Mouse (Mus musculus): ENCODE results near the gene Cpb1. TPM values are rescaled to one million over a fixed set of nuclear protein-coding genes. Genes with fewer than 3 reads are reported as not detected.

Cpb1 gene
- polyA plus RNA-seq, 1 experiment from 2014 or later: 0.13 TPM

GRCm38 (mm10) chr3:20243913-20244312 lies 31.6 kb downstream of the Cpb1 start:
- Histone ChIP-seq H3K4me2 (no peak overlapping the region), H3K4me3 (no peak overlapping the region), H3K9ac (no peak overlapping the region), H3K9me3 (replicated peaks) (no peaks in the 10 kb centered on the region), H3K4me1 (replicated peaks) (no peaks in the 10 kb centered on the region), H3K27ac (no peak overlapping the region), H3K36me3 (no peaks in the 10 kb centered on the region), H3K27me3 (no peaks in the 10 kb centered on the region)
- 82% methylated on average over 1 of the region's 1 CpGs for WGBS
- ATAC-seq (replicated peaks; ENCODE audit: insufficient number of reproducible peaks, insufficient read depth, low FRiP score, low read depth): no peak

- no peak within 1 kb of the TSS for H3K4me2 ChIP-seq
- H3K4me3 ChIP-seq: no peak within 1 kb of the TSS
- H3K4me1 ChIP-seq (replicated peaks): no peaks in the 10 kb centered on the region
- no peak within 1 kb of the TSS for H3K27ac ChIP-seq
- no peaks in the 10 kb centered on the region for H3K27me3 ChIP-seq
- H3K9ac ChIP-seq: no peak within 1 kb of the TSS
- 64% methylated on average over 3 of the region's 3 CpGs for WGBS
- no peaks in the 10 kb centered on the region for H3K36me3 ChIP-seq
- no peaks in the 10 kb centered on the region for H3K9me3 ChIP-seq (replicated peaks)
- ATAC-seq (replicated peaks; ENCODE audit: insufficient number of reproducible peaks, insufficient read depth, low FRiP score, low read depth): no peak
These were observed 33.5 kb downstream of the Cpb1 start, which contains the start of gene Cpa3 for GRCm38 (mm10) chr3:20242050-20242449. Gene Cpa3 (minus strand): TSS chr3:20242181.

- Histone ChIP-seq H3K27me3 (no peaks in the 10 kb centered on the region), H3K4me1 (replicated peaks) (no peaks in the 10 kb centered on the region), H3K4me2 (no peak overlapping the region), H3K4me3 (no peak overlapping the region), H3K27ac (no peak overlapping the region), H3K36me3 (no peaks in the 10 kb centered on the region), H3K9me3 (replicated peaks) (no peaks in the 10 kb centered on the region), H3K9ac (no peak overlapping the region)
- WGBS: 82% methylated on average over 3 of the region's 3 CpGs
- no peak for ATAC-seq (replicated peaks; ENCODE audit: insufficient number of reproducible peaks, insufficient read depth, low FRiP score, low read depth)
These were observed 35.8 kb downstream of the Cpb1 start for GRCm38 (mm10) chr3:20239741-20240140.

- no peaks in the 10 kb centered on the region for H3K36me3 ChIP-seq
- H3K9ac ChIP-seq: no peak overlapping the region
- H3K4me2 ChIP-seq: no peak overlapping the region
- H3K4me3 ChIP-seq: no peak overlapping the region
- H3K27me3 ChIP-seq: no peaks in the 10 kb centered on the region
- no peaks in the 10 kb centered on the region for H3K9me3 ChIP-seq (replicated peaks)
- no peak overlapping the region for H3K27ac ChIP-seq
- H3K4me1 ChIP-seq (replicated peaks): no peaks in the 10 kb centered on the region
- 17% methylated on average over 1 of the region's 1 CpGs for WGBS
- no peak for ATAC-seq (replicated peaks; ENCODE audit: insufficient number of reproducible peaks, insufficient read depth, low FRiP score, low read depth)
These were observed 38.6 kb downstream of the Cpb1 start for GRCm38 (mm10) chr3:20236965-20237364.

GRCm38 (mm10) chr3:20229027-20229426 lies 46.5 kb downstream of the Cpb1 start:
- WGBS: 83% methylated on average over 1 of the region's 1 CpGs
- Histone ChIP-seq H3K27ac (no peak overlapping the region), H3K4me2 (no peak overlapping the region), H3K27me3 (no peaks in the 10 kb centered on the region), H3K36me3 (no peaks in the 10 kb centered on the region), H3K9me3 (replicated peaks) (no peaks in the 10 kb centered on the region), H3K4me1 (replicated peaks) (no peaks in the 10 kb centered on the region), H3K9ac (no peak overlapping the region), H3K4me3 (no peak overlapping the region)
- ATAC-seq (replicated peaks; ENCODE audit: insufficient number of reproducible peaks, insufficient read depth, low FRiP score, low read depth): no peak

GRCm38 (mm10) chr3:20225429-20225828 lies 50.1 kb downstream of the Cpb1 start:
- Histone ChIP-seq H3K9me3 (replicated peaks) (no peaks in the 10 kb centered on the region), H3K36me3 (no peaks in the 10 kb centered on the region), H3K4me2 (no peak overlapping the region), H3K4me3 (no peak overlapping the region), H3K9ac (no peak overlapping the region), H3K4me1 (replicated peaks) (no peaks in the 10 kb centered on the region), H3K27ac (no peak overlapping the region), H3K27me3 (no peaks in the 10 kb centered on the region)
- WGBS: 69% methylated on average over 2 of the region's 2 CpGs
- ATAC-seq (replicated peaks; ENCODE audit: insufficient number of reproducible peaks, insufficient read depth, low FRiP score, low read depth): no peak

GRCm38 (mm10) chr3:20222926-20223698 lies 52.4 kb downstream of the Cpb1 start:
- H3K36me3 ChIP-seq: no peaks in the 10 kb centered on the region
- no peak for ATAC-seq (replicated peaks; ENCODE audit: insufficient number of reproducible peaks, insufficient read depth, low FRiP score, low read depth)
- H3K4me1 ChIP-seq (replicated peaks): no peaks in the 10 kb centered on the region
- H3K4me3 ChIP-seq: no peak overlapping the region
- 75% methylated on average over 9 of the region's 9 CpGs for WGBS
- no peak overlapping the region for H3K4me2 ChIP-seq
- no peak overlapping the region for H3K27ac ChIP-seq
- H3K9ac ChIP-seq: no peak overlapping the region
- H3K27me3 ChIP-seq: no peaks in the 10 kb centered on the region
- no peaks in the 10 kb centered on the region for H3K9me3 ChIP-seq (replicated peaks)

GRCm38 (mm10) chr3:20222136-20222535 lies 53.4 kb downstream of the Cpb1 start:
- Histone ChIP-seq H3K36me3 (no peaks in the 10 kb centered on the region), H3K9me3 (replicated peaks) (no peaks in the 10 kb centered on the region), H3K27ac (no peak overlapping the region), H3K27me3 (no peaks in the 10 kb centered on the region), H3K4me2 (no peak overlapping the region), H3K4me3 (no peak overlapping the region), H3K9ac (no peak overlapping the region), H3K4me1 (replicated peaks) (no peaks in the 10 kb centered on the region)
- 62% methylated on average over 3 of the region's 3 CpGs for WGBS
- no peak for ATAC-seq (replicated peaks; ENCODE audit: insufficient number of reproducible peaks, insufficient read depth, low FRiP score, low read depth)

- Histone ChIP-seq H3K36me3 (no peaks in the 10 kb centered on the region), H3K9me3 (replicated peaks) (no peaks in the 10 kb centered on the region), H3K27me3 (no peaks in the 10 kb centered on the region), H3K4me3 (no peak overlapping the region), H3K4me1 (replicated peaks) (peaks cover 7% of the 10 kb centered on the region; the same call in 1 of the 2 replicates), H3K27ac (no peak overlapping the region), H3K9ac (no peak overlapping the region), H3K4me2 (no peak overlapping the region)
- no peak for ATAC-seq (replicated peaks; ENCODE audit: insufficient number of reproducible peaks, insufficient read depth, low FRiP score, low read depth)
- WGBS: 26% methylated on average over 6 of the region's 6 CpGs
These were observed 76.7 kb downstream of the Cpb1 start for GRCm38 (mm10) chr3:20198869-20199268.

Small RNA genes lying within 50 kb of the gene (microRNA-seq; reads per million reads assigned to microRNA genes)
- not detected for gene Mir7007

Other genes starting within 250 kb of the Cpb1 start
- 9.1 and 10.8 TPM in 2 replicates for gene Hps3, start 240.4 kb downstream of the Cpb1 start, polyA plus RNA-seq (2015; fragmentation: Nextera tagmentation; extraction: Ambion mirVana)
- gene Hltf, start 217.9 kb downstream of the Cpb1 start, polyA plus RNA-seq (2015; fragmentation: Nextera tagmentation; extraction: Ambion mirVana): 14.0 and 14.4 TPM in 2 replicates
- gene Gyg, start 120.4 kb downstream of the Cpb1 start, polyA plus RNA-seq (2015; fragmentation: Nextera tagmentation; extraction: Ambion mirVana): 463 and 501 TPM in 2 replicates
- gene Cpa3, start 33.6 kb downstream of the Cpb1 start, polyA plus RNA-seq (2015; fragmentation: Nextera tagmentation; extraction: Ambion mirVana): 11.0 and 12.6 TPM in 2 replicates
- gene Agtr1b, start 91.4 kb upstream of the Cpb1 start, polyA plus RNA-seq (2015; fragmentation: Nextera tagmentation; extraction: Ambion mirVana): 0.11 and 0.34 TPM in 2 replicates

All from heart, embryonic 15.5 days (tissue).